Mouse (Mus musculus): ENCODE measurements at regions not wholly inside any gene's neighbourhood (a gene's known extent, or its start where the extent isn't known, plus 50 kb on each side); places are given as distances from the start of the nearest gene placed in this dataset.

- no peaks in the 10 kb centered on the region for H3K4me1 ChIP-seq (ENCODE audit: control insufficient read depth in 1 of 2, insufficient read depth in 2 of 2, low read length in 2 of 2)
- H3K4me3 ChIP-seq (ENCODE audit: control insufficient read depth in 1 of 2, insufficient read depth in 1 of 2, low read depth in 2 of 2, low read length in 2 of 2), result no peak overlapping the region
- no peak overlapping the region for H3K27ac ChIP-seq (ENCODE audit: control insufficient read depth, low read depth, low read length)
- no peaks in the 10 kb centered on the region for H3K9me3 ChIP-seq (replicated peaks; ENCODE audit: insufficient read depth, low read length)
- TF ChIP-seq TBP (IDR thresholded peaks at IDR 0.05; ENCODE audit: low read depth, low read length) (no peak), UBTF (IDR thresholded peaks at IDR 0.05; ENCODE audit: borderline replicate concordance, insufficient read depth, low read depth, low read length) (no peak), HCFC1 (IDR thresholded peaks at IDR 0.05; ENCODE audit: low read depth, low read length) (no peak), TCF12 (IDR thresholded peaks at IDR 0.05; ENCODE audit: low read depth, low read length) (no peak), ETS1 (IDR thresholded peaks at IDR 0.05; ENCODE audit: low read depth, low read length) (no peak), EP300 (IDR thresholded peaks at IDR 0.05; ENCODE audit: low read depth in 1 of 2, low read length in 2 of 2) (no peak), CHD1 (IDR thresholded peaks at IDR 0.05; ENCODE audit: low read depth, low read length) (no peak)
- H3K36me3 ChIP-seq (ENCODE audit: control insufficient read depth in 1 of 2, insufficient read depth in 2 of 2, low read length in 2 of 2), result no peaks in the 10 kb centered on the region
- H3K27me3 ChIP-seq (ENCODE audit: control insufficient read depth in 1 of 2, insufficient read depth in 2 of 2, low read length in 2 of 2), result no peaks in the 10 kb centered on the region
- H3K9ac ChIP-seq (ENCODE audit: control insufficient read depth, low read depth, low read length, poor library complexity, severe bottlenecking), result no peak overlapping the region
- no peaks in the 10 kb centered on the region for H3K79me2 ChIP-seq (ENCODE audit: control insufficient read depth, insufficient read depth, low read length, poor library complexity)
- no peak for DNase-seq (ENCODE audit: low read depth, low spot score)
Measured at GRCm38 (mm10) chr16:63143851-63144250, 289.7 kb downstream of the Pros1 start.

GRCm38 (mm10) chr16:63155300-63155821, 301.3 kb downstream of the Pros1 start:
- H3K9me3 ChIP-seq (replicated peaks; ENCODE audit: insufficient read depth, low read length), result no peaks in the 10 kb centered on the region
- no peak overlapping the region for H3K4me3 ChIP-seq (ENCODE audit: control insufficient read depth in 1 of 2, insufficient read depth in 1 of 2, low read depth in 2 of 2, low read length in 2 of 2)
- no peaks in the 10 kb centered on the region for H3K36me3 ChIP-seq (ENCODE audit: control insufficient read depth in 1 of 2, insufficient read depth in 2 of 2, low read length in 2 of 2)
- TF ChIP-seq RAD21 (IDR thresholded peaks at IDR 0.05; ENCODE audit: low read depth, low read length) (no peak), SIN3A (IDR thresholded peaks at IDR 0.05; ENCODE audit: low read length) (no peak)
- no peaks in the 10 kb centered on the region for H3K79me2 ChIP-seq (ENCODE audit: control insufficient read depth, insufficient read depth, low read length, poor library complexity)
- H3K27me3 ChIP-seq (ENCODE audit: control insufficient read depth in 1 of 2, insufficient read depth in 2 of 2, low read length in 2 of 2), result no peaks in the 10 kb centered on the region
- no peak for DNase-seq (ENCODE audit: low read depth, low spot score)
- H3K4me1 ChIP-seq (ENCODE audit: control insufficient read depth in 1 of 2, insufficient read depth in 2 of 2, low read length in 2 of 2), result no peaks in the 10 kb centered on the region
- H3K9ac ChIP-seq (ENCODE audit: control insufficient read depth, low read depth, low read length, poor library complexity, severe bottlenecking), result no peak overlapping the region
- no peak overlapping the region for H3K27ac ChIP-seq (ENCODE audit: control insufficient read depth, low read depth, low read length)

- Histone ChIP-seq H3K27me3 (ENCODE audit: control insufficient read depth in 1 of 2, insufficient read depth in 2 of 2, low read length in 2 of 2) (no peaks in the 10 kb centered on the region), H3K27ac (ENCODE audit: control insufficient read depth, low read depth, low read length) (no peak overlapping the region), H3K9ac (ENCODE audit: control insufficient read depth, low read depth, low read length, poor library complexity, severe bottlenecking) (no peak overlapping the region), H3K79me2 (ENCODE audit: control insufficient read depth, insufficient read depth, low read length, poor library complexity) (no peaks in the 10 kb centered on the region), H3K4me3 (ENCODE audit: control insufficient read depth in 1 of 2, insufficient read depth in 1 of 2, low read depth in 2 of 2, low read length in 2 of 2) (no peak overlapping the region), H3K36me3 (ENCODE audit: control insufficient read depth in 1 of 2, insufficient read depth in 2 of 2, low read length in 2 of 2) (no peaks in the 10 kb centered on the region), H3K4me1 (ENCODE audit: control insufficient read depth in 1 of 2, insufficient read depth in 2 of 2, low read length in 2 of 2) (no peaks in the 10 kb centered on the region), H3K9me3 (replicated peaks; ENCODE audit: insufficient read depth, low read length) (no peaks in the 10 kb centered on the region)
- TF ChIP-seq POLR2A (IDR thresholded peaks at IDR 0.05; ENCODE audit: control insufficient read depth in 1 of 2, insufficient read depth in 1 of 2, low read depth in 1 of 2, low read length in 2 of 2, poor library complexity in 1 of 2) (no peak), MYB (IDR thresholded peaks at IDR 0.05; ENCODE audit: low read depth, low read length) (no peak), MAX (IDR thresholded peaks at IDR 0.05; ENCODE audit: low read length) (no peak), RCOR1 (IDR thresholded peaks at IDR 0.05; ENCODE audit: low read depth, low read length) (no peak), MXI1 (IDR thresholded peaks at IDR 0.05; ENCODE audit: low read depth, low read length) (no peak), HCFC1 (IDR thresholded peaks at IDR 0.05; ENCODE audit: low read depth, low read length) (no peak), E2F4 (IDR thresholded peaks at IDR 0.05; ENCODE audit: borderline replicate concordance, low read depth, low read length) (no peak), EP300 (IDR thresholded peaks at IDR 0.05; ENCODE audit: low read depth in 1 of 2, low read length in 2 of 2) (no peak), CTCF (IDR thresholded peaks at IDR 0.05 in 2 of 3, conservative IDR thresholded peaks at IDR 0.05 in 1 of 3; ENCODE audit: control insufficient read depth in 1 of 3, insufficient read depth in 1 of 3, low read depth in 2 of 3, low read length in 3 of 3, poor library complexity in 1 of 3, severe bottlenecking in 1 of 3) (no peak), MYC (IDR thresholded peaks at IDR 0.05; ENCODE audit: low read depth, low read length) (no peak), JUND (IDR thresholded peaks at IDR 0.05; ENCODE audit: low read depth, low read length) (no peak), RAD21 (IDR thresholded peaks at IDR 0.05; ENCODE audit: low read depth, low read length) (no peak)
- DNase-seq (ENCODE audit: low read depth, low spot score), result no peak
Measured at GRCm38 (mm10) chr16:63170101-63170500, 316.0 kb downstream of the Pros1 start.

Measured in MEL (cell line).